Mouse (Mus musculus): ENCODE data around the gene Zfp94. TPM values are rescaled to one million over a fixed set of nuclear protein-coding genes. Genes with fewer than 3 reads are reported as not detected.

Zfp94 gene
- polyA plus RNA-seq, 1 experiment from 2014 or later: 19.2 TPM

- Histone ChIP-seq H3K9ac (replicated peaks; ENCODE audit: low read length) (no peak overlapping the region), H3K9me3 (ENCODE audit: control insufficient read depth, low read length) (no peaks in the 10 kb centered on the region; the same call in 1 of the 2 replicates), H3K36me3 (ENCODE audit: control insufficient read depth, insufficient read depth, low read length) (no peaks in the 10 kb centered on the region), H3K4me3 (replicated peaks; ENCODE audit: low read depth, low read length) (no peak overlapping the region), H3K27me3 (ENCODE audit: control insufficient read depth, insufficient read depth, low read length) (no peaks in the 10 kb centered on the region), H3K4me2 (ENCODE audit: low read length) (no peak overlapping the region), H3K27ac (replicated peaks; ENCODE audit: low read depth, low read length) (no peak overlapping the region), H3K4me1 (ENCODE audit: control insufficient read depth, insufficient read depth, low read length) (no peaks in the 10 kb centered on the region)
- DNase-seq (no peak), ATAC-seq (ENCODE audit: low FRiP score, low TSS enrichment) (no peak)
- WGBS: 86% methylated on average over 6 of the region's 6 CpGs
Observed at GRCm38 (mm10) chr7:24355646-24356045, 39.2 kb upstream of the Zfp94 start.

- Histone ChIP-seq H3K9ac (replicated peaks; ENCODE audit: low read length) (no peak within 1 kb of the TSS), H3K27ac (replicated peaks; ENCODE audit: low read depth, low read length) (no peak within 1 kb of the TSS), H3K4me1 (ENCODE audit: control insufficient read depth, insufficient read depth, low read length) (no peaks in the 10 kb centered on the region), H3K36me3 (ENCODE audit: control insufficient read depth, insufficient read depth, low read length) (no peaks in the 10 kb centered on the region), H3K27me3 (ENCODE audit: control insufficient read depth, insufficient read depth, low read length) (no peaks in the 10 kb centered on the region), H3K4me2 (ENCODE audit: low read length) (no peak within 1 kb of the TSS), H3K9me3 (ENCODE audit: control insufficient read depth, low read length) (no peaks in the 10 kb centered on the region), H3K4me3 (replicated peaks; ENCODE audit: low read depth, low read length) (no peak within 1 kb of the TSS)
- DNase-seq (no peak), ATAC-seq (ENCODE audit: low FRiP score, low TSS enrichment) (no peak)
- 45% methylated on average over 6 of the region's 6 CpGs for WGBS
Observed at GRCm38 (mm10) chr7:24348896-24349295, 32.4 kb upstream of the Zfp94 start, which contains the start of gene Lypd5. Lypd5 (plus strand) TSS chr7:24349196.

GRCm38 (mm10) chr7:24346444-24346843 lies 30.0 kb upstream of the Zfp94 start:
- ATAC-seq (ENCODE audit: low FRiP score, low TSS enrichment): no peak
- Histone ChIP-seq H3K9ac (replicated peaks; ENCODE audit: low read length) (no peak overlapping the region), H3K36me3 (ENCODE audit: control insufficient read depth, insufficient read depth, low read length) (no peaks in the 10 kb centered on the region), H3K4me3 (replicated peaks; ENCODE audit: low read depth, low read length) (no peak overlapping the region), H3K4me2 (ENCODE audit: low read length) (no peak overlapping the region), H3K27me3 (ENCODE audit: control insufficient read depth, insufficient read depth, low read length) (no peaks in the 10 kb centered on the region), H3K9me3 (ENCODE audit: control insufficient read depth, low read length) (no peaks in the 10 kb centered on the region), H3K4me1 (ENCODE audit: control insufficient read depth, insufficient read depth, low read length) (no peaks in the 10 kb centered on the region), H3K27ac (replicated peaks; ENCODE audit: low read depth, low read length) (no peak overlapping the region)
- WGBS: 70% methylated on average over 5 of the region's 5 CpGs
- no peak for DNase-seq

- Histone ChIP-seq H3K27me3 (ENCODE audit: control insufficient read depth, insufficient read depth, low read length) (no peaks in the 10 kb centered on the region), H3K4me3 (replicated peaks; ENCODE audit: low read depth, low read length) (no peak overlapping the region), H3K36me3 (ENCODE audit: control insufficient read depth, insufficient read depth, low read length) (no peaks in the 10 kb centered on the region), H3K9ac (replicated peaks; ENCODE audit: low read length) (no peak overlapping the region), H3K27ac (replicated peaks; ENCODE audit: low read depth, low read length) (no peak overlapping the region), H3K9me3 (ENCODE audit: control insufficient read depth, low read length) (no peaks in the 10 kb centered on the region), H3K4me1 (ENCODE audit: control insufficient read depth, insufficient read depth, low read length) (no peaks in the 10 kb centered on the region), H3K4me2 (ENCODE audit: low read length) (no peak overlapping the region)
- DNase-seq (no peak), ATAC-seq (ENCODE audit: low FRiP score, low TSS enrichment) (no peak)
- 63% methylated on average over 7 of the region's 7 CpGs for WGBS
Observed at GRCm38 (mm10) chr7:24343701-24344272, 27.3 kb upstream of the Zfp94 start.

- Histone ChIP-seq H3K27ac (replicated peaks; ENCODE audit: low read depth, low read length) (no peak overlapping the region), H3K36me3 (ENCODE audit: control insufficient read depth, insufficient read depth, low read length) (no peaks in the 10 kb centered on the region), H3K4me1 (ENCODE audit: control insufficient read depth, insufficient read depth, low read length) (no peaks in the 10 kb centered on the region), H3K27me3 (ENCODE audit: control insufficient read depth, insufficient read depth, low read length) (no peaks in the 10 kb centered on the region), H3K4me3 (replicated peaks; ENCODE audit: low read depth, low read length) (no peak overlapping the region), H3K9ac (replicated peaks; ENCODE audit: low read length) (no peak overlapping the region), H3K9me3 (ENCODE audit: control insufficient read depth, low read length) (no peaks in the 10 kb centered on the region), H3K4me2 (ENCODE audit: low read length) (no peak overlapping the region)
- 52% methylated on average over 2 of the region's 2 CpGs for whole genome bisulfite sequencing
- DNase-seq (no peak), ATAC-seq (ENCODE audit: low FRiP score, low TSS enrichment) (no peak)
Observed at GRCm38 (mm10) chr7:24338241-24338640, 21.8 kb upstream of the Zfp94 start.

GRCm38 (mm10) chr7:24335699-24336309 lies 19.3 kb upstream of the Zfp94 start:
- Histone ChIP-seq H3K27ac (replicated peaks; ENCODE audit: low read depth, low read length) (no peak overlapping the region), H3K9me3 (ENCODE audit: control insufficient read depth, low read length) (no peaks in the 10 kb centered on the region), H3K4me1 (ENCODE audit: control insufficient read depth, insufficient read depth, low read length) (no peaks in the 10 kb centered on the region), H3K27me3 (ENCODE audit: control insufficient read depth, insufficient read depth, low read length) (no peaks in the 10 kb centered on the region), H3K4me2 (ENCODE audit: low read length) (no peak overlapping the region), H3K4me3 (replicated peaks; ENCODE audit: low read depth, low read length) (no peak overlapping the region), H3K9ac (replicated peaks; ENCODE audit: low read length) (no peak overlapping the region), H3K36me3 (ENCODE audit: control insufficient read depth, insufficient read depth, low read length) (no peaks in the 10 kb centered on the region)
- no peak for ATAC-seq (ENCODE audit: low FRiP score, low TSS enrichment)
- DNase-seq: peak; percentile 92
- WGBS: 17% methylated on average over 5 of the region's 5 CpGs

- Histone ChIP-seq H3K36me3 (ENCODE audit: control insufficient read depth, insufficient read depth, low read length) (no peaks in the 10 kb centered on the region), H3K27me3 (ENCODE audit: control insufficient read depth, insufficient read depth, low read length) (no peaks in the 10 kb centered on the region), H3K4me3 (replicated peaks; ENCODE audit: low read depth, low read length) (no peak within 1 kb of the TSS), H3K9me3 (ENCODE audit: control insufficient read depth, low read length) (no peaks in the 10 kb centered on the region), H3K4me1 (ENCODE audit: control insufficient read depth, insufficient read depth, low read length) (no peaks in the 10 kb centered on the region), H3K27ac (replicated peaks; ENCODE audit: low read depth, low read length) (no peak within 1 kb of the TSS), H3K9ac (replicated peaks; ENCODE audit: low read length) (no peak within 1 kb of the TSS), H3K4me2 (ENCODE audit: low read length) (no peak within 1 kb of the TSS)
- no peak for ATAC-seq (ENCODE audit: low FRiP score, low TSS enrichment)
- no peak for DNase-seq
- WGBS: 50% methylated on average over 49 of the region's 49 CpGs
Observed at GRCm38 (mm10) chr7:24333304-24333986, 17.0 kb upstream of the Zfp94 start, which contains the start of gene Tescl. Tescl (minus strand) TSS chr7:24333936.

- DNase-seq (no peak), ATAC-seq (ENCODE audit: low FRiP score, low TSS enrichment) (no peak)
- Histone ChIP-seq H3K4me2 (ENCODE audit: low read length) (no peak overlapping the region), H3K27ac (replicated peaks; ENCODE audit: low read depth, low read length) (no peak overlapping the region), H3K9me3 (ENCODE audit: control insufficient read depth, low read length) (peaks cover 8% of the 10 kb centered on the region; the same call in 1 of the 2 replicates), H3K4me3 (replicated peaks; ENCODE audit: low read depth, low read length) (no peak overlapping the region), H3K27me3 (ENCODE audit: control insufficient read depth, insufficient read depth, low read length) (no peaks in the 10 kb centered on the region), H3K4me1 (ENCODE audit: control insufficient read depth, insufficient read depth, low read length) (no peaks in the 10 kb centered on the region), H3K36me3 (ENCODE audit: control insufficient read depth, insufficient read depth, low read length) (no peaks in the 10 kb centered on the region), H3K9ac (replicated peaks; ENCODE audit: low read length) (no peak overlapping the region)
- WGBS: 90% methylated on average over 14 of the region's 14 CpGs
Observed at GRCm38 (mm10) chr7:24327281-24327975, 11.0 kb upstream of the Zfp94 start.

Data from midbrain, embryonic 14.5 days (tissue).